Mouse (Mus musculus) liver, postnatal 0 days (tissue): ENCODE data around the gene Fam13a.

ENCODE experiments used
- CTCF ChIP-seq: sonication (generic); IDR thresholded peaks from 2 replicates; pipeline ENCODE4 v1.5.1; 2016; ENCODE audit warnings: antibody characterized with exemption, low read depth
- EP300 ChIP-seq: IDR thresholded peaks from 2 replicates; pipeline ENCODE4 v1.6.1; 2016; ENCODE audit warnings: antibody characterized with exemption, low read depth, mild to moderate bottlenecking

DNA sequence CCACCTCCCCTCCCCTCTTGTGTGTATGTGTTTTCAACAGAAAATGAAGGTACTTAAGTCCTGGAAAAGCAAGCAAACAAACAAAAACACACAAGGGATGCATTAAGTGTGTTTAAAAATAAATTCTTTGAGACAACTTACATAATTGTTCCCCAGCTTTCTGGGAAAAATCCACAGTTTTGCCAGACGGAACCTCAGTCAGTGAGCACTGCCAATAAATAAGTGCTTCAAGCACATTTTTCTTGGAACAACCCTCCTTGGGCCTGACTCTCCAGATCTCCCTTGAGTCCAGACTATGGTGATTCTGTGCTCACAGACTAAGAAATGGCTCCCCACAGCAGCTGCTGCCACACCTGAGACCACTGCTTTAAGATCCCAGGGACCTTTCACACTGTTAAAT is 15.4 kb upstream of the Fam13a start:
- TF ChIP-seq CTCF (no peak), EP300 (no peak)
